Mouse (Mus musculus): ENCODE results near the gene Acot6.

DNA sequence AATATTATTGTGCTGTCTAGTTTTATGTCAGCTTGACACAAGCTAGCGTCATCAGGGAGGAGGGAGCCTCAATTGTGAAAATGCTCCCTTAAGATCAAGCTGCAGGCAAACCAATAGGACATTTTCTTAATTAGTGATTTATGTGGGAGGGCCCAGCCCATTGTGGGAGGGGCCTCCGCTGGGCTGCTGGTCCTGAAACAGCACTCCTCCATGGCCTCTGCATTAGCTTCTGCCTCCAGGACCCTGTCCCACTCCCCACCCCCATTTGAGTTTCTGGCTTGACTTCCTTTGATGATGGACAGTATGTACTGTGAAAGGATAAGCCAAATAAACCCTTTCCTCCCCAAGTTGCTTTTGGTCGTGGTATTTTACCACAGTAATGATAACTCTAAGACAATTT is 6.6 kb downstream of the Acot6 start:
- TF ChIP-seq CTCF (IDR thresholded peaks at IDR 0.05; ENCODE audit: control insufficient read depth, insufficient read depth, insufficient read length), result no peak
- TF ChIP-seq MAX (IDR thresholded peaks at IDR 0.05), result no peak
- no peak for TF ChIP-seq CEBPB (IDR thresholded peaks at IDR 0.05; ENCODE audit: low read depth)
- no peak for TF ChIP-seq MYOG (IDR thresholded peaks at IDR 0.05; ENCODE audit: control insufficient read depth, extremely low read depth, insufficient read length)
